Mouse (Mus musculus) spleen, postnatal 10 days (tissue): Measurements from ENCODE around the gene Atp5g2.
"Not testable (repeated sequence)": the region's sequence is repeated elsewhere in the genome, so short reads cannot be mapped to it uniquely, and the experiment has no call there.

Source experiments
- DNase-seq, 2 experiments: peaks; one replicate each; pipeline ENCODE4 v3.0.0; 2021 to 2022; ENCODE audit warnings: low spot score in 2 of 2

Atp5g2 gene

GRCm38 (mm10) chr15:102669571-102669970 lies 2.6 kb downstream of the Atp5g2 start:
- no peak for DNase-seq

- DNase-seq = peak; percentile 22 to 77
Measured at GRCm38 (mm10) chr15:102665494-102665893, 6.7 kb downstream of the Atp5g2 start.

GRCm38 (mm10) chr15:102663825-102664224 lies 8.3 kb downstream of the Atp5g2 start:
- no peak for DNase-seq

GRCm38 (mm10) chr15:102662601-102663000 lies 9.6 kb downstream of the Atp5g2 start:
- DNase-seq = not testable (repeated sequence)

GRCm38 (mm10) chr15:102657926-102658381 lies 14.2 kb downstream of the Atp5g2 start:
- DNase-seq = no peak

- no peak for DNase-seq
Measured at GRCm38 (mm10) chr15:102656658-102657057, 15.5 kb downstream of the Atp5g2 start.

- not testable (repeated sequence) for DNase-seq
Measured at GRCm38 (mm10) chr15:102651928-102652660, 20.1 kb downstream of the Atp5g2 start.

GRCm38 (mm10) chr15:102651107-102651506 lies 21.0 kb downstream of the Atp5g2 start:
- no peak for DNase-seq

GRCm38 (mm10) chr15:102635817-102636216 lies 36.3 kb downstream of the Atp5g2 start:
- no peak for DNase-seq

GRCm38 (mm10) chr15:102634684-102635083 lies 37.5 kb downstream of the Atp5g2 start:
- no peak for DNase-seq

GRCm38 (mm10) chr15:102625687-102626055 lies 46.5 kb downstream of the Atp5g2 start:
- DNase-seq = peak in 1 of 2 experiments; percentile 74

GRCm38 (mm10) chr15:102624970-102625686 lies 47.0 kb downstream of the Atp5g2 start, which contains the start of the genes Gm28047 and Atf7:
Gm28047 (minus strand) TSS chr15:102625067.
Atf7 (minus strand) TSS chr15:102625464.
- DNase-seq = peak; percentile 98 to 100

GRCm38 (mm10) chr15:102624291-102624969 lies 47.7 kb downstream of the Atp5g2 start:
- DNase-seq = peak in 1 of 2 experiments; percentile 23

GRCm38 (mm10) chr15:102623121-102623520 lies 49.0 kb downstream of the Atp5g2 start:
- DNase-seq = no peak

- DNase-seq = no peak
Measured at GRCm38 (mm10) chr15:102622536-102622935, 49.6 kb downstream of the Atp5g2 start.

- no peak for DNase-seq
Measured at GRCm38 (mm10) chr15:102620765-102621164, 51.4 kb downstream of the Atp5g2 start.

GRCm38 (mm10) chr15:102619486-102619885 lies 52.7 kb downstream of the Atp5g2 start:
- no peak for DNase-seq

- no peak for DNase-seq
Measured at GRCm38 (mm10) chr15:102617654-102618053, 54.5 kb downstream of the Atp5g2 start.

GRCm38 (mm10) chr15:102616174-102616573 lies 56.0 kb downstream of the Atp5g2 start:
- no peak for DNase-seq

- no peak for DNase-seq
Measured at GRCm38 (mm10) chr15:102614224-102614623, 57.9 kb downstream of the Atp5g2 start.

- DNase-seq = no peak
Measured at GRCm38 (mm10) chr15:102612966-102613365, 59.2 kb downstream of the Atp5g2 start.
